Mouse (Mus musculus): ENCODE measurements around the gene Tram2.

- TF ChIP-seq SIN3A (IDR thresholded peaks at IDR 0.05; ENCODE audit: low read length): no peak
- no peak for TF ChIP-seq E2F4 (IDR thresholded peaks at IDR 0.05; ENCODE audit: borderline replicate concordance, low read depth, low read length)
- no peak for TF ChIP-seq ETS1 (IDR thresholded peaks at IDR 0.05; ENCODE audit: low read depth, low read length)
- no peak for TF ChIP-seq CTCF (IDR thresholded peaks at IDR 0.05 in 2 of 3, conservative IDR thresholded peaks at IDR 0.05 in 1 of 3; ENCODE audit: control insufficient read depth in 1 of 3, insufficient read depth in 1 of 3, low read depth in 2 of 3, low read length in 3 of 3, poor library complexity in 1 of 3, severe bottlenecking in 1 of 3)
- TF ChIP-seq MXI1 (IDR thresholded peaks at IDR 0.05; ENCODE audit: low read depth, low read length): no peak
- no peak for TF ChIP-seq POLR2A (IDR thresholded peaks at IDR 0.05; ENCODE audit: control insufficient read depth in 1 of 2, insufficient read depth in 1 of 2, low read depth in 1 of 2, low read length in 2 of 2, poor library complexity in 1 of 2)
- TF ChIP-seq POLR2AphosphoS5 (IDR thresholded peaks at IDR 0.05; ENCODE audit: borderline replicate concordance, low read depth, low read length): no peak
- TF ChIP-seq POLR2AphosphoS2 (IDR thresholded peaks at IDR 0.05; ENCODE audit: low read length): no peak
- TF ChIP-seq TAL1 (IDR thresholded peaks at IDR 0.05; ENCODE audit: low read length): no peak
- TF ChIP-seq TBP (IDR thresholded peaks at IDR 0.05; ENCODE audit: low read depth, low read length): no peak
- no peak for TF ChIP-seq SMC3 (IDR thresholded peaks at IDR 0.05; ENCODE audit: low read depth, low read length)
- no peak for TF ChIP-seq GATA1 (IDR thresholded peaks at IDR 0.05; ENCODE audit: low read depth, low read length)
These were observed 81.7 kb downstream of the Tram2 start for GRCm38 (mm10) chr1:20997328-20997689.

Data from MEL (cell line).